Mouse (Mus musculus) kidney, postnatal 0 days (tissue): Measurements from ENCODE around the gene Mfn2. TPM values are rescaled to one million over a fixed set of nuclear protein-coding genes. Genes with fewer than 3 reads are reported as not detected.

Experiments used
- ATAC-seq: fragments of 200-750 bp; cut with Nextera tagmentation; replicated peaks from 2 replicates; pipeline ENCODE4 v1.8.0; 2017; ENCODE audit warnings: low read depth, moderate number of reproducible peaks, moderate TSS enrichment, moderate library complexity; ENCODE audit not compliant: low FRiP score
- DNase-seq: peaks from one replicate; pipeline ENCODE4 v3.0.0-alpha.2; 2016; ENCODE audit warnings: low spot score
- H3K27ac ChIP-seq: fragments of 300-500 bp; sonication (generic); 2 replicates; pipeline ENCODE4 v1.5.1; 2014; ENCODE audit warnings: mild to moderate bottlenecking
- H3K27me3 ChIP-seq: fragments of 300-500 bp; sonication (generic); 2 replicates; pipeline ENCODE4 v1.6.1; 2014; ENCODE audit warnings: low read length, mixed read lengths; ENCODE audit not compliant: insufficient read depth
- H3K36me3 ChIP-seq: fragments of 300-500 bp; sonication (generic); 2 replicates; pipeline ENCODE4 v1.6.1; 2014; ENCODE audit warnings: low read length, mixed read lengths; ENCODE audit not compliant: insufficient read depth
- H3K4me1 ChIP-seq: fragments of 300-500 bp; sonication (generic); replicated peaks from 2 replicates; pipeline ENCODE4 v1.6.1; 2014; ENCODE audit warnings: antibody characterized with exemption, low read length, mixed read lengths; ENCODE audit not compliant: insufficient read depth
- H3K4me2 ChIP-seq: fragments of 300-500 bp; sonication (generic); 2 replicates; pipeline ENCODE4 v1.6.1; 2014; ENCODE audit warnings: mild to moderate bottlenecking, low read length, moderate library complexity, mixed read lengths
- H3K4me3 ChIP-seq: fragments of 300-500 bp; sonication (generic); replicated peaks from 2 replicates; pipeline ENCODE4 v1.5.1; 2014; ENCODE audit warnings: low read depth, low read length
- H3K9ac ChIP-seq: fragments of 300-500 bp; sonication (generic); 2 replicates; pipeline ENCODE4 v1.6.1; 2014; ENCODE audit warnings: low read depth, low read length
- H3K9me3 ChIP-seq: fragments of 300-500 bp; sonication (generic); replicated peaks from 2 replicates; pipeline ENCODE4 v1.6.1; 2016; ENCODE audit warnings: low read length, inconsistent platforms, mixed read lengths
- CTCF ChIP-seq: IDR thresholded peaks from 2 replicates; pipeline ENCODE4 v1.5.1; 2016; ENCODE audit warnings: antibody characterized with exemption, low read depth, mild to moderate bottlenecking, moderate library complexity
- WGBS: fragments of 180-500 bp; shearing (Covaris S2); extraction: QIAGEN DNeasy Blood & Tissue Kit; methylation state at CpG from one replicate; pipeline ENCODE4 v1.1.7; 2014; 5-methylcytosine and 5-hydroxymethylcytosine counted together
- polyA plus RNA-seq: library from polyadenylated mRNA; unstranded; fragments of >200 nt; fragmentation: Nextera tagmentation; extraction: Ambion mirVana; gene quantifications from 2 replicates; pipeline ENCODE4 v1.2.1, GENCODE M21; 2015

Mfn2 gene
- polyA plus RNA-seq, 1 experiment from 2014 or later: 28.9 TPM

DNA sequence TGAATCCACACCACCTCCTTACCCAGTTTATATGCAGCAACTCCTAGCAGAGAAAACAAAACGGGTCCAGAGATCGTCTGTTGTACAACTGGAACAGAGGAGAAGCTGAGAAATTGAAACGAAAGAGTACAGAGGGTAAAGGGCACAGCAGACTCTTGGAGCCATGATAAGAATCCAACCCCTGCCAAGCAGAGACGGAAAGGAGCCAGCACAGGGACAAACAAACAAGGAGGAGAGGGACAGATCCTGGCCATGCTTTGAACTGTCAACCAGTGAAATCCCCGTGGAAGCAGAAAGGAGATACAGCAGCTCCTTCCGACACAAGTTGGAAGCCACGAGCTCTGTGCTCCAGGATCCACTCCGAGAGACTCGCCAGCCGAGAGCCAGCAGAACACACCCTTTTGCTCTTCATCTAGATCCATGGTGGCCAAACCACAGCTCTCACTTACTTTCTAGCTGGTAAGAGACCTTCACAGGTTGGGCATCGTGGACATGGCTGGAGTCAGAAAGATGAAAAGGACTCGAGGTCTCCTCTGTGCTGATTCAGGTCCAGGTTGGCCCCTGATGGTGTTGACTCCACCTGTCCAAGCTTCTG lies 1.5 kb downstream of the Mfn2 start:
- H3K27ac ChIP-seq: no peak overlapping the region
- no peaks in the 10 kb centered on the region for H3K27me3 ChIP-seq
- H3K36me3 ChIP-seq: peaks cover 14% of the 10 kb centered on the region; the same call in 1 of the 2 replicates
- 91% methylated on average over 12 of the region's 12 CpGs for WGBS
- TF ChIP-seq CTCF: no peak
- no peak overlapping the region; the same call in 1 of the 2 replicates for H3K9ac ChIP-seq
- H3K4me1 ChIP-seq: no peaks in the 10 kb centered on the region
- no peak for ATAC-seq
- no peaks in the 10 kb centered on the region for H3K9me3 ChIP-seq
- no peak for DNase-seq
- H3K4me3 ChIP-seq: no peak overlapping the region
- 0 out of 2 replicates have a peak overlapping the region, but pooled peaks have one; percentile 65 for H3K4me2 ChIP-seq

DNA sequence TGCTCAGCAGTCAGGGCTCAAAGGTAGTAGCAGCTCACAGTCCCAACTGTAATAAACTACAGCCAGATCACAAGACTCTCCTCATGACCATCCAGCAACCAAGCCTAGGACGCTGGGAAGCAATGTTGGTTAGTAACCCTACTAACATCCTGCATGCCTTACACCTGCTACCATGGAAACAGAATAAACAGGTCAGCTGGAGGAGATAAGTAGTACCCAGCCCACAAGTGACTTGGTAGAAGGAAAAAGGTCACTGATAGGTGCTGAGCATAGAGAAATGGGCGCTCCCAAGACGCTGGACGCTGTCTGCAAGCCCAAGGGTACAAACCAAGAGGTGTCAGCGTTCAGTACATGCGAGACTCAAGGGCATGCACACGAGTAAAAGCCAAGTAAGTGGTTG lies 4.1 kb downstream of the Mfn2 start:
- H3K9ac ChIP-seq: no peak overlapping the region
- no peak for TF ChIP-seq CTCF
- no peaks in the 10 kb centered on the region for H3K4me1 ChIP-seq
- ATAC-seq: no peak
- H3K4me2 ChIP-seq: no peak overlapping the region
- H3K27me3 ChIP-seq: no peaks in the 10 kb centered on the region
- no peaks in the 10 kb centered on the region for H3K9me3 ChIP-seq
- no peak overlapping the region for H3K4me3 ChIP-seq
- peaks cover 31% of the 10 kb centered on the region; the same call in 1 of the 2 replicates for H3K36me3 ChIP-seq
- no peak overlapping the region for H3K27ac ChIP-seq
- 92% methylated on average over 7 of the region's 7 CpGs for WGBS
- no peak for DNase-seq

DNA sequence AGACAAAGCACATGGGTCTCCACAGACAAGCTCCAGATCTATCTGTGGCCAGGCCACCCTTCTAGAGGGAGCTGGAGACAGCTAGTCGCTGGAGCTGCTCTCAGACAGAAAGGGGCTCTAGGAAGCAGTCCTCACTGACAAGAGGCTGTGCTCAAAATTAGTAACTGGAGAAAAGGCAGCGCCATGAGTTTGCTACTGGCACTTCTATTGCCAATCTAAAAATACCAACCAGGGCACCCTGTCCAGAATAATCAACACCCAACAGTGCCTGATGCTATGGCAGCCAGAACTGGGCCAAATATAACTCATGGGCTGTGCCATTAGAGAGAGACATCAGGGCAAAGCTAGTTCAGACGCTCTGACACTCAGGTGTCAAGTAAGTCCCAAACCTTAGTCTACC lies 7.2 kb downstream of the Mfn2 start:
- H3K4me3 ChIP-seq: no peak overlapping the region
- H3K27me3 ChIP-seq: no peaks in the 10 kb centered on the region
- WGBS: 91% methylated on average over 3 of the region's 3 CpGs
- no peak for ATAC-seq
- H3K36me3 ChIP-seq: peaks cover 35% of the 10 kb centered on the region; the same call in 1 of the 2 replicates
- no peak overlapping the region for H3K9ac ChIP-seq
- TF ChIP-seq CTCF: no peak
- H3K4me2 ChIP-seq: no peak overlapping the region
- no peaks in the 10 kb centered on the region for H3K4me1 ChIP-seq
- no peak for DNase-seq
- no peaks in the 10 kb centered on the region for H3K9me3 ChIP-seq
- no peak overlapping the region for H3K27ac ChIP-seq

DNA sequence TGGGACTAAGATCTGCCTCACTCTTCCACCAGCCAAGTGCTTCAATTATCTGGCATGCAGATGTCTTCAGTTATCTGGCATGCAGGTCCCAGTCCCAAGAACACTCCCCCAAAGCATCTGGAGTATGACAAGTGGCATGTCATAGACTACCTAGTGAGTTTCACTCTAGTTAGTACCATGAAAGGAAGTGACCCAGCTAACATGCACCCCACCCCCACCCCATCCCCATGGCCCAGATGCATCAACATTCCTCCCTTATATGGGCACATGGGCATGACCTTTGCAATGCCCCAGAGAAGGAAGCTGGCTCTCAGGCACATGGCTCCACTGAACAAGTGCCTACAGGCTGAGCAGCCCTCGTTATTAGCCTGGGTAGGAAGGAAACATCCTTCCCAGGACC lies 8.1 kb downstream of the Mfn2 start:
- H3K27ac ChIP-seq: no peak overlapping the region
- no peaks in the 10 kb centered on the region for H3K27me3 ChIP-seq
- no peak overlapping the region for H3K9ac ChIP-seq
- no peak for DNase-seq
- TF ChIP-seq CTCF: no peak
- H3K36me3 ChIP-seq: peaks cover 36% of the 10 kb centered on the region; the same call in 1 of the 2 replicates
- no peaks in the 10 kb centered on the region for H3K4me1 ChIP-seq
- H3K4me2 ChIP-seq: no peak overlapping the region
- H3K4me3 ChIP-seq: no peak overlapping the region
- H3K9me3 ChIP-seq: no peaks in the 10 kb centered on the region
- 50% methylated on average over 1 of the region's 1 CpGs for WGBS
- no peak for ATAC-seq

DNA sequence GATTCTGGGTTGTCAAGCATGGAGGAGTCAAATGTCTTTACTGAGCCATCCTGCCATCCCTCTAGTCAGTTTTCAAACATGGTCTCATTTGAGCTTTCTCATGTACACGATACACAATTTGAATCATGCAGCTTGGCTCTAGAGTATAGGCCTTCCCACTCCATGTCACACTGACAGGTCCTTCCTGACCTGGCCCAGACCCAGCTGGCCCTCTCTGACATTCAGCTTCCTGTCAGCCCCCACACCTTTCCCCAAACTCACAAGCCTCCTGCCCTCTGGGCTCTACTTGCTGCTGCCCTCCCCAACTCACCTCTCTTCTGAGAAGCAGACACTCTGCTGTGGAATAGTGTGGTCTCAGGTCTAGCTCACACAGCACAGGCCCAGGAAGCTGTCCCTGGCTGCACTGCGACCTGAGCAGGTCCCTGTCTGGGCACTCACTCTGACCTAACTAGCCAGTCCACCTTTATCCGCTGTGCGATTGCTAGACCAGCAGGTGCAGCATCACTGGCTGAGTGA lies 8.6 kb downstream of the Mfn2 start:
- no peak overlapping the region for H3K27ac ChIP-seq
- no peak overlapping the region for H3K4me3 ChIP-seq
- no peak overlapping the region for H3K9ac ChIP-seq
- no peaks in the 10 kb centered on the region for H3K4me1 ChIP-seq
- TF ChIP-seq CTCF: no peak
- WGBS: 82% methylated on average over 4 of the region's 4 CpGs
- no peaks in the 10 kb centered on the region for H3K9me3 ChIP-seq
- H3K36me3 ChIP-seq: peaks cover 40% of the 10 kb centered on the region; the same call in 1 of the 2 replicates
- H3K4me2 ChIP-seq: no peak overlapping the region
- H3K27me3 ChIP-seq: no peaks in the 10 kb centered on the region
- no peak for DNase-seq
- no peak for ATAC-seq

DNA sequence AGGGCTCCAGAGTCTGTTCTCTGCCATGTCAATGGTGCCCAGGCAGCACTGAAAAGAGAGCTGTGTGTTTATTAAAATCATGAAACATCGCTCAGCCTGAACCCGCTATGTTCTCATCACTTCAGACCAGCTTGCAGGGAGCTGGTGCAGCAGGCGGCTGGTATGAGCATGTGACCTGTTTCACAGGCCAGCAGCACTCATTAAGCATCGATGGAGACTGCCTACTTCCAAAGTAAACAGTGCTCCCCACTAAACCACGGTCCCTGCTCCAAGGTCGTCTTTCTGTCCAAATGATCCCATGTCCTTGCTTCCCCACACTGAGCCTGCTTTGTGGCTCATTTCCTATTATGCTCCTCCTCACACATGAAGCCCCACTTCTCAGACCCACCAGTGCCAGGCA lies 14.2 kb downstream of the Mfn2 start:
- H3K9ac ChIP-seq: no peak overlapping the region
- H3K4me1 ChIP-seq: no peaks in the 10 kb centered on the region
- no peak for DNase-seq
- no peak overlapping the region for H3K4me3 ChIP-seq
- no peaks in the 10 kb centered on the region for H3K27me3 ChIP-seq
- no peaks in the 10 kb centered on the region for H3K9me3 ChIP-seq
- no peak for ATAC-seq
- no peak overlapping the region for H3K4me2 ChIP-seq
- WGBS: 78% methylated on average over 6 of the region's 6 CpGs
- no peak for TF ChIP-seq CTCF
- no peak overlapping the region for H3K27ac ChIP-seq
- peaks cover 52% of the 10 kb centered on the region for H3K36me3 ChIP-seq
